Mouse (Mus musculus) neural tube, embryonic 14.5 days (tissue): Measurements from ENCODE around the gene Nup107. TPM values are rescaled to one million over a fixed set of nuclear protein-coding genes. Genes with fewer than 3 reads are reported as not detected.

ENCODE experiments used
- ATAC-seq: fragments of 200-750 bp; cut with Nextera tagmentation; 2 replicates; pipeline ENCODE4 v1.8.0; 2017; ENCODE audit warnings: low read depth, mild to moderate bottlenecking, moderate TSS enrichment, moderate library complexity
- H3K27ac ChIP-seq: fragments of 300-500 bp; sonication (generic); 2 replicates; pipeline ENCODE4 v1.5.1; 2014; ENCODE audit warnings: low read depth, mild to moderate bottlenecking, control low read depth, low read length, moderate library complexity, mixed read lengths
- H3K27me3 ChIP-seq: fragments of 300-500 bp; sonication (generic); 2 replicates; pipeline ENCODE4 v1.6.1; 2014; ENCODE audit warnings: low read length; ENCODE audit not compliant: control insufficient read depth, insufficient read depth
- H3K36me3 ChIP-seq: fragments of 300-500 bp; sonication (generic); 2 replicates; pipeline ENCODE4 v1.6.1; 2014; ENCODE audit warnings: low read length, mixed read lengths; ENCODE audit not compliant: control insufficient read depth, insufficient read depth
- H3K4me1 ChIP-seq: fragments of 300-500 bp; sonication (generic); 2 replicates; pipeline ENCODE4 v1.6.1; 2014; ENCODE audit warnings: low read length; ENCODE audit not compliant: control insufficient read depth, insufficient read depth
- H3K4me2 ChIP-seq: fragments of 300-500 bp; sonication (generic); 2 replicates; pipeline ENCODE4 v1.6.1; 2014; ENCODE audit warnings: mild to moderate bottlenecking, low read depth, low read length, control low read depth
- H3K4me3 ChIP-seq: fragments of 300-500 bp; sonication (generic); 2 replicates; pipeline ENCODE4 v1.5.1; 2014; ENCODE audit warnings: low read depth, low read length, control low read depth, mixed read lengths
- H3K9ac ChIP-seq: fragments of 300-500 bp; sonication (generic); replicated peaks from 2 replicates; pipeline ENCODE4 v1.6.1; 2014; ENCODE audit warnings: low read depth, mild to moderate bottlenecking, control low read depth, low read length, mixed read lengths
- H3K9me3 ChIP-seq: fragments of 300-500 bp; sonication (generic); 2 replicates; pipeline ENCODE4 v1.6.1; 2016; ENCODE audit warnings: low read length; ENCODE audit not compliant: control insufficient read depth
- WGBS: fragments of 180-500 bp; shearing (Covaris S2); extraction: QIAGEN DNeasy Blood & Tissue Kit; methylation state at CpG from one replicate; pipeline ENCODE4 v1.1.7; 2014; 5-methylcytosine and 5-hydroxymethylcytosine counted together
- polyA plus RNA-seq: library from polyadenylated mRNA; unstranded; fragments of >200 nt; fragmentation: Nextera tagmentation; extraction: Ambion mirVana; gene quantifications from 2 replicates; pipeline ENCODE4 v1.2.1, GENCODE M21; 2014

Gene Nup107
- 34.5 and 41.4 TPM in 2 replicates for polyA plus RNA-seq

GRCm38 (mm10) chr10:117792141-117793091, at the start of gene Nup107:
TSS of gene Nup107 (minus strand) at chr10:117792705.
- WGBS = under 1% methylated on average over 75 of the region's 75 CpGs
- H3K27me3 ChIP-seq = no peaks in the 10 kb centered on the region
- peak within 1 kb of the TSS; percentile 64 for H3K27ac ChIP-seq

GRCm38 (mm10) chr10:117841765-117842164, 49.3 kb upstream of the Nup107 start:
- Histone ChIP-seq H3K4me3 (no peak overlapping the region), H3K9me3 (no peaks in the 10 kb centered on the region), H3K36me3 (no peaks in the 10 kb centered on the region), H3K27ac (no peak overlapping the region), H3K4me2 (no peak overlapping the region), H3K27me3 (no peaks in the 10 kb centered on the region), H3K4me1 (peaks cover 17% of the 10 kb centered on the region), H3K9ac (no peak overlapping the region)
- ATAC-seq = no peak
- 94% methylated on average over 1 of the region's 1 CpGs for whole genome bisulfite sequencing

More at GRCm38 (mm10) chr10:117792141-117793091, at the start of gene Nup107:
- peak within 1 kb of the TSS; percentile 83 for H3K4me3 ChIP-seq
- H3K36me3 ChIP-seq = no peaks in the 10 kb centered on the region
- H3K4me1 ChIP-seq = peaks cover 15% of the 10 kb centered on the region
- ATAC-seq = peak; percentile 97
- H3K9me3 ChIP-seq = no peaks in the 10 kb centered on the region
- H3K9ac ChIP-seq = peak within 1 kb of the TSS; percentile 64
- peak within 1 kb of the TSS; percentile 83 for H3K4me2 ChIP-seq

GRCm38 (mm10) chr10:117840431-117840995, 48.0 kb upstream of the Nup107 start:
- H3K27ac ChIP-seq = no peak overlapping the region
- no peak overlapping the region for H3K4me2 ChIP-seq
- H3K27me3 ChIP-seq = no peaks in the 10 kb centered on the region
- no peak overlapping the region for H3K9ac ChIP-seq
- no peak overlapping the region for H3K4me3 ChIP-seq
- H3K9me3 ChIP-seq = no peaks in the 10 kb centered on the region
- WGBS = 96% methylated on average over 5 of the region's 5 CpGs
- no peaks in the 10 kb centered on the region for H3K36me3 ChIP-seq
- peaks cover 13% of the 10 kb centered on the region for H3K4me1 ChIP-seq
- ATAC-seq = no peak

- H3K4me2 ChIP-seq = no peak overlapping the region
- 93% methylated on average over 3 of the region's 3 CpGs for WGBS
These were observed 47.2 kb upstream of the Nup107 start for GRCm38 (mm10) chr10:117839737-117840136.

GRCm38 (mm10) chr10:117838924-117839323, 46.4 kb upstream of the Nup107 start:
- WGBS = 94% methylated on average over 3 of the region's 3 CpGs
- no peak overlapping the region for H3K4me2 ChIP-seq
- H3K4me3 ChIP-seq = no peak overlapping the region
- no peaks in the 10 kb centered on the region for H3K27me3 ChIP-seq
- H3K36me3 ChIP-seq = no peaks in the 10 kb centered on the region
- H3K9me3 ChIP-seq = no peaks in the 10 kb centered on the region
- no peak overlapping the region for H3K9ac ChIP-seq
- no peak overlapping the region for H3K27ac ChIP-seq
- H3K4me1 ChIP-seq = peaks cover 8% of the 10 kb centered on the region
- ATAC-seq = no peak

More at GRCm38 (mm10) chr10:117839737-117840136, 47.2 kb upstream of the Nup107 start:
- H3K9ac ChIP-seq = no peak overlapping the region
- H3K4me1 ChIP-seq = peaks cover 16% of the 10 kb centered on the region
- no peak for ATAC-seq
- H3K27me3 ChIP-seq = no peaks in the 10 kb centered on the region
- no peak overlapping the region for H3K4me3 ChIP-seq
- no peak overlapping the region for H3K27ac ChIP-seq
- H3K36me3 ChIP-seq = no peaks in the 10 kb centered on the region
- H3K9me3 ChIP-seq = no peaks in the 10 kb centered on the region

GRCm38 (mm10) chr10:117836354-117836753, 43.8 kb upstream of the Nup107 start:
- Histone ChIP-seq H3K4me3 (no peak overlapping the region), H3K9ac (no peak overlapping the region), H3K9me3 (no peaks in the 10 kb centered on the region), H3K27ac (no peak overlapping the region), H3K36me3 (no peaks in the 10 kb centered on the region), H3K27me3 (no peaks in the 10 kb centered on the region), H3K4me2 (no peak overlapping the region), H3K4me1 (0 out of 2 replicates have a peak, but pooled peaks cover 3% of the 10 kb centered on the region)
- ATAC-seq = no peak
- 87% methylated on average over 2 of the region's 2 CpGs for WGBS

- 0 out of 2 replicates have a peak, but pooled peaks cover 3% of the 10 kb centered on the region for H3K4me1 ChIP-seq
- no peak for ATAC-seq
- WGBS = 41% methylated on average over 5 of the region's 5 CpGs
These were observed 42.9 kb upstream of the Nup107 start for GRCm38 (mm10) chr10:117835453-117835852.

GRCm38 (mm10) chr10:117830797-117831196, 38.3 kb upstream of the Nup107 start:
- Histone ChIP-seq H3K27ac (no peak overlapping the region), H3K4me3 (no peak overlapping the region), H3K9ac (no peak overlapping the region), H3K9me3 (no peaks in the 10 kb centered on the region), H3K4me2 (no peak overlapping the region), H3K36me3 (no peaks in the 10 kb centered on the region), H3K27me3 (no peaks in the 10 kb centered on the region), H3K4me1 (0 out of 2 replicates have a peak, but pooled peaks cover 3% of the 10 kb centered on the region)
- ATAC-seq = no peak
- 89% methylated on average over 3 of the region's 3 CpGs for WGBS

More at GRCm38 (mm10) chr10:117835453-117835852, 42.9 kb upstream of the Nup107 start:
- Histone ChIP-seq H3K9ac (no peak overlapping the region), H3K27ac (no peak overlapping the region), H3K36me3 (no peaks in the 10 kb centered on the region), H3K9me3 (no peaks in the 10 kb centered on the region), H3K4me2 (no peak overlapping the region), H3K27me3 (no peaks in the 10 kb centered on the region), H3K4me3 (no peak overlapping the region)
